Mouse (Mus musculus) layer of hippocampus, adult 18-20 months (tissue): ENCODE data around the gene Arrdc4. TPM values are rescaled to one million over a fixed set of nuclear protein-coding genes. Genes with fewer than 3 reads are reported as not detected.

Experiments used
- DNase-seq, 2 experiments: peaks; one replicate each; pipeline ENCODE4 v3.0.0; 2022; ENCODE audit warnings: low spot score in 2 of 2
- total RNA-seq, 2 experiments: library from RNA; stranded (reverse); gene quantifications; 2 replicates each; pipeline ENCODE4 v1.2.3; 2021

Arrdc4 gene
- total RNA-seq, 2 experiments from 2014 or later, result 11.1 to 14.1 TPM

DNA sequence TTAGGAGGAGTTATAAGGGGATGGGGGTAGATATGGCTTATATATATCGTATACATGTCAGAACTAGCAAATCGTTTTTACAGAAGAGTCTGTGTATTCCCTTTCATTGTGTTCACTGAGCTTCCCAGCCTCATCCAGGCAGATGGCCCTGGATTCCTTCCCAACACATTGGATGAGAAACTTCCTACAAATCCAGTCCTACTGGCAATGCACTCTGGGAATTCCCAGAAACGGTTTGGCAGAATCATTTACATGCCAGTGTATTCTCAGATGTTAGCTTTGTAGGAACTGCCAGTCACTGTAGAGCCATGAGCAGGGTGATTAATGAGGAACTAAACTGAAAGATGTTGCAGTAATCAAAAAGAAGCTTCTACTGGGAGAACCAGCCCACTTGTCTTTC is 36.6 kb downstream of the Arrdc4 start:
- DNase-seq, result peak; percentile 34 to 70

DNA sequence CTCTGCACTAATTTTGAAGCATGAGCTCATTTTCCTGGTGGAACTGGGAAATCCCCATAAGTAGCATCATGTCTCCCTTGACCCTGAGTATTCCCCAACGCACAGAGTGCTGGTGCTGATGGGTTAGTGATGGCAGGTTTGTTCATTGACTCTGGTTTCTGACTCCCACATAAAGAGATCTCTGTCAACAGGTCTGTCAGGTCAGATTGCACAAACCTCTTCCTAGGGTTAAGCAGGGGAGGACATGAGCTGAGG is 39.8 kb downstream of the Arrdc4 start:
- no peak for DNase-seq

DNA sequence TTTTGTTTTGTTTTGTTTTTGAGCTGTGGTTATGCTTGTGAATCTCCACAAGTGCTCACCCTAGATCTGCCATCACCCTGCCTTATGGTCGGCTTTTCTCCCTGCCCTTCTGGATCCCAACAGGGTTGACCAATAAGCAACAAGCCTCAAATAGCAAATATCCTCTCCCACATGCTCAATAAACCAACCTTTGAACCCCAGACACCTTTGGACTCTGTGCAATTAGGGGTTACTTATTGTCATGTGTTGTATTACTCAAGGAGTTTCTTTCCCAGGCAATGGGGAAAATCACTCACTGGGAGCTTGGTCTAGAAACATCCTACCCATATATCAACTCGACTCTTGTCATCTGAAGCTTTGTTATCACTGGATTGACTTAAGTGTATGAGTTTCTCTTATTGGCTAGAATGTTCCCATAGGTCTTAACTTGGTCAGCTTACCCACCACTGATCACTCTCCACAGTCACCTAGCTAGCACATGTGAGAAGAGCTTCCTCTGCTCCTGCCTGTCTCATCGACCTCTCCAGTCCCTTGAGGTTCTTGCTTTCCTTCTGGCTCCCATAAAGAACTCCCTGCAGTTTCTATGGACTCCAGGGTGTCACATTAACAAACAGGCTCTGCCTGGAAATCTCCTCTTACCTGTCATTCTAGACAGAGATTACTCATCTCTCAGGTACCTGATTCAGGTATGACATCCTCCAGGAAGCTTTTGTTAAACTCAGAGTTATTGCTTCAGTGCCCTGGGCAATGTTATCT is 40.3 kb downstream of the Arrdc4 start:
- DNase-seq, result no peak

DNA sequence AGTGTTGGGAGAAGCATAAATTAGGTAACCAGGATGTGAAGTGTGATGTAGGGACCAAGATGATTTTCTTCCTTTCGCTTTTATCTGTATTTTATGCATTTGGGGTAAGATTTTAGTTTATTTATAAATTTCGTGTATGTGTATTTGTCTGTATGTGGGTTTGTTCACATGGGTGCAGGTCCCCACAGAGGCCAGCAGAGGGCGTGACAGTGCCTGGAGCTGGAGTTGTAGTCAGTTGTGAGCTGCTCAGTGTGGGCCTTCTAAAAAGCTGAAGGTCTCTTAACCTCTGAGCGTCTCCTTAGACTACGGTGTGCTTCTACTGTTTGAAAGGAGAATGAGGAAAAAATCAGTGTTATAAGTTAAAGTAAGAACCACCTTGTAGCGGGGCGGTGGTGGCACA is 43.9 kb downstream of the Arrdc4 start:
- no peak for DNase-seq

- DNase-seq, result no peak
Measured at GRCm38 (mm10) chr7:68697313-68697712, 51.7 kb downstream of the Arrdc4 start.

- no peak for DNase-seq
Measured at GRCm38 (mm10) chr7:68696908-68697307, 52.1 kb downstream of the Arrdc4 start.

DNA sequence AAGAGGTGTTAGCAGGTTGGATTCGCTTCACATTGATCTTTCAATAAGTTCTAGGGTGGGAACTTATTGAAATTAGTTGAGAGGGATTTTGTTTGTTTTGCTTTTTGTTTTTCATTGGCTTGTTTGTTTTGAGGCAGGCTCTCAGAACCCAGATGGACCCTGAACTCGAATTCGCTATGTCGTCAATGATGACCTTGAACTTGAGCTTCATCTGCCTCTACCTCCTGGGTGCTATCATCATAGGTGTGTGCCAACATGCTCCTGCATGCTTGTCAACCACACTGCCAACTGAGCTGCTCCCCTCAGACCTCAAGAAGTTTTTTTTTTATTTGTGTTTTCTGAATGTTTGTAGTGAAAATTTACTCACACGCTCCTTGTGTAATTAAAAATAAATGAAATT is 52.6 kb downstream of the Arrdc4 start:
- DNase-seq, result no peak

GRCm38 (mm10) chr7:68692731-68693130 is 56.3 kb downstream of the Arrdc4 start:
- DNase-seq, result no peak

- no peak for DNase-seq
Measured at GRCm38 (mm10) chr7:68691454-68691853, 57.6 kb downstream of the Arrdc4 start.

GRCm38 (mm10) chr7:68687140-68687611 is 61.9 kb downstream of the Arrdc4 start:
- DNase-seq, result no peak
